Mouse (Mus musculus): Measurements from ENCODE around the gene Tas2r110.

The Tas2r110 gene

DNA sequence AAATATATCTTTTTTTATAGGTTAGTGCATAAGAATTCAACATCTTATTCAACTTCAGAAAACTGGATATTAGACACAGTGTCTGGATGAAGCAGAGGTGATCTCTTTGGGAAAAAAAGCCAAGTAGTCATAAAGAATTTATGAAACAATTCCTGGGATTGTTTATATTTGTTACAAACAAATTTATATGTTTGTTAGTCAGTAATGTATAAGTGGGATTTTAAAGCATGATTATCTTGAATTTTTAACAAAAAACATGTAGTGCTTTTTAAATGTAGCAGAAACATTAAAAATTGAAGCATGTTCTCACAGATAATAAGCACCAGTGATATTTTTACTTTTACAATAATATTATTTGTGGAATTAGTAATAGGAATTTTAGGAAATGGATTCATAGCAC lies at the start of gene Tas2r110:
Tas2r110 (plus strand) TSS at position 301 of the 400 bp plus-strand sequence.
- DNase-seq = no peak

DNA sequence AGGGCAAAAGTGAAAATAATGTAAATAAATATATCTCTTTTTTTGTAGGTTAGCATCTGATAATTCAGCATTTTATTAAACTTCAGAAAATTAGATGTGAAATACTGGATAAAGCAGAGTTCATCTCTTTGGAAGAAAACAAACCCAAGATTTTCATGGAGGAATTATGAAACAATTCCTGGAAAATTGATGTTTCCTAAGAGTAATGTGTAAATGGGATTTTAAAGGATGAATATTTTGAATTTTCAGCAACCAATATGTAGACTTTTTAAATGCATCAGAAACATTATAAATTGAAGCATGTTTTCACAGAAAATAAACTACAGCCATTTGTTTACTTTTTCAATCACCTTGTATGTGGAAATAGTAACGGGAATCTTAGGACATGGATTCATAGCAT lies 21.0 kb upstream of the Tas2r110 start, which contains the start of gene Tas2r123:
Tas2r123 (plus strand) TSS at position 301 of the 400 bp plus-strand sequence.
- no peak for DNase-seq

GRCm38 (mm10) chr6:132855138-132855537 lies 12.7 kb upstream of the Tas2r110 start, which contains the start of gene Tas2r116:
TSS of gene Tas2r116 (plus strand) at chr6:132855438.
- no peak for DNase-seq

- no peak for DNase-seq
These were observed 24.9 kb downstream of the Tas2r110 start, which contains the start of gene Tas2r113 for GRCm38 (mm10) chr6:132892711-132893110. TSS of gene Tas2r113 (plus strand) at chr6:132893011.

GRCm38 (mm10) chr6:132909351-132909750 lies 41.5 kb downstream of the Tas2r110 start, which contains the start of gene Tas2r125:
TSS of gene Tas2r125 (plus strand) at chr6:132909651.
- DNase-seq = no peak
